In genomic region chr9:67024889-67025692, GRCm38 (mm10) we compare ENCODE assay signal across 10 mouse cellular contexts. TPM values are rescaled to one million over a fixed set of nuclear protein-coding genes. Genes with fewer than 3 reads are reported as not detected.
DNase-seq lines count a peak whose midpoint lies in the region; ATAC-seq and TF ChIP-seq lines count a peak whose summit lies in the region.
"Had no signal": no experiment of that assay in that cellular context is flagged by ENCODE, and none has a peak within 500 bp of the region (broad histone marks: within the 10 kb centered on the region; RNA-seq: fewer than 3 reads in every experiment).

No protein-coding gene starts in this region.

- H3K4me2 ChIP-seq in heart, embryonic 13.5 days: peak overlapping the region; percentile 19; the same call in 1 of the 2 replicates
- H3K4me2 ChIP-seq in kidney, embryonic 16.5 days (replicated peaks; ENCODE audit: low read depth, low read length): no peak overlapping the region
- H3K4me2 ChIP-seq: neural tube, embryonic 13.5 days had no signal

- H3K36me3 ChIP-seq in G1E (replicated peaks): peaks cover 90% of the 10 kb centered on the region
- H3K36me3 ChIP-seq in heart, embryonic 13.5 days: peaks cover 92% of the 10 kb centered on the region
- peaks cover 97% of the 10 kb centered on the region for H3K36me3 ChIP-seq in megakaryocyte, embryonic 14.5 days (replicated peaks; ENCODE audit: low read length)
- H3K36me3 ChIP-seq in kidney, embryonic 16.5 days (ENCODE audit: insufficient read depth, low read length): peaks cover 68% of the 10 kb centered on the region

- no peaks in the 10 kb centered on the region for H3K27me3 ChIP-seq in G1E (ENCODE audit: insufficient read depth, low read length)
- no peaks in the 10 kb centered on the region for H3K27me3 ChIP-seq in heart, embryonic 13.5 days (replicated peaks)
- H3K27me3 ChIP-seq in megakaryocyte, embryonic 14.5 days (replicated peaks): no peaks in the 10 kb centered on the region
- H3K27me3 ChIP-seq in kidney, embryonic 16.5 days (ENCODE audit: insufficient read depth, low read length): no peaks in the 10 kb centered on the region
- H3K27me3 ChIP-seq: neural tube, embryonic 13.5 days had no signal

- TF ChIP-seq CTCF in G1E (IDR thresholded peaks at IDR 0.05; ENCODE audit: low read depth, low read length): no peak

- H3K4me3 ChIP-seq in G1E (ENCODE audit: low read depth, low read length): peak overlapping the region; percentile 58; the same call in 1 of the 2 replicates
- H3K4me3 ChIP-seq in heart, embryonic 13.5 days: no peak overlapping the region
- H3K4me3 ChIP-seq in megakaryocyte, embryonic 14.5 days (replicated peaks): peak overlapping the region; percentile 79
- no peak overlapping the region for H3K4me3 ChIP-seq in kidney, embryonic 16.5 days (ENCODE audit: low read length)
- H3K4me3 ChIP-seq: left cerebral cortex, adult 2 months; neural tube, embryonic 13.5 days had no signal

- H3K9me3 ChIP-seq in G1E (replicated peaks): no peaks in the 10 kb centered on the region
- H3K9me3 ChIP-seq in heart, embryonic 13.5 days: no peaks in the 10 kb centered on the region
- no peaks in the 10 kb centered on the region for H3K9me3 ChIP-seq in megakaryocyte, embryonic 14.5 days
- no peaks in the 10 kb centered on the region for H3K9me3 ChIP-seq in kidney, embryonic 16.5 days (ENCODE audit: low read length)
- H3K9me3 ChIP-seq: neural tube, embryonic 13.5 days had no signal

- H3K9ac ChIP-seq in heart, embryonic 13.5 days: no peak overlapping the region
- H3K9ac ChIP-seq in kidney, embryonic 16.5 days (replicated peaks; ENCODE audit: low read length): no peak overlapping the region
- H3K9ac ChIP-seq: neural tube, embryonic 13.5 days had no signal

- H3K4me1 ChIP-seq in G1E (ENCODE audit: insufficient read depth, low read depth, low read length): peaks cover 60% of the 10 kb centered on the region
- H3K4me1 ChIP-seq in heart, embryonic 13.5 days: peaks cover 73% of the 10 kb centered on the region
- H3K4me1 ChIP-seq in megakaryocyte, embryonic 14.5 days: peaks cover 95% of the 10 kb centered on the region
- no peaks in the 10 kb centered on the region for H3K4me1 ChIP-seq in kidney, embryonic 16.5 days (ENCODE audit: insufficient read depth, low read length)

- DNase-seq in G1E (ENCODE audit: low spot score): peak; percentile 76
- peak; percentile 75 for DNase-seq in adrenal gland, adult 8-10 months
- no peak for DNase-seq in B cell, adult 2 months

- WGBS in heart, embryonic 13.5 days: 25% methylated on average over 17 of the region's 17 CpGs
- 79% methylated on average over 17 of the region's 17 CpGs for WGBS in kidney, embryonic 16.5 days

- H3K27ac ChIP-seq in heart, embryonic 13.5 days (replicated peaks): peak overlapping the region; percentile 66
- H3K27ac ChIP-seq in kidney, embryonic 16.5 days (ENCODE audit: low read length): no peak overlapping the region
- H3K27ac ChIP-seq: left cerebral cortex, adult 2 months; neural tube, embryonic 13.5 days had no signal

- ATAC-seq in G1E (ENCODE audit: extremely low read depth, insufficient number of reproducible peaks, low FRiP score, poor library complexity, severe bottlenecking): peak; percentile 94
- peak; percentile 28; the same call in 1 of the 2 replicates for ATAC-seq in heart, embryonic 13.5 days (ENCODE audit: extremely low read depth, insufficient number of reproducible peaks, low FRiP score, low TSS enrichment)
- ATAC-seq in granulocyte monocyte progenitor cell, adult 5-6 weeks (replicated peaks; ENCODE audit: poor library complexity, severe bottlenecking): no peak; the same call in 1 of the 2 replicates
- ATAC-seq in kidney, embryonic 16.5 days (ENCODE audit: low FRiP score, low TSS enrichment): no peak; the same call in 1 of the 2 replicates
- ATAC-seq: forebrain, embryonic 16.5 days had no signal

RNA-seq across cellular contexts. Expression of gene Tpm1, which starts 24.1 kb away (rescaled TPM):
- total RNA-seq in G1E (2014; fragmentation: Nextera tagmentation) (182 and 191 TPM in 2 replicates), G1E (2017) (168 and 171 TPM in 2 replicates)
- polyA plus RNA-seq in G1E (2012): 69.7 and 98.8 TPM in 2 replicates
- total RNA-seq in adrenal gland, adult 8-10 months (2022): 100 to 1,000 TPM; 153 to 277 (median 212) TPM
- 3,954 and 4,354 TPM in 2 replicates for polyA plus RNA-seq in heart, embryonic 13.5 days (2015; fragmentation: Nextera tagmentation; extraction: Ambion mirVana)
- polyA plus RNA-seq in megakaryocyte, embryonic 14.5 days (2012; ENCODE audit: insufficient read depth, low replicate concordance): 27.0 and 240 TPM in 2 replicates
- 25.8 and 42.1 TPM in 2 replicates for total RNA-seq in granulocyte monocyte progenitor cell, adult 5-6 weeks (2014; fragmentation: Nextera tagmentation)
- total RNA-seq in granulocyte monocyte progenitor cell, adult 5-6 weeks (2017): 54.2 and 57.0 TPM in 2 replicates
- polyA plus RNA-seq in kidney, embryonic 16.5 days (2015; fragmentation: Nextera tagmentation; extraction: Ambion mirVana): 578 and 635 TPM in 2 replicates

RNA-seq across cellular contexts. Expression of gene Lactb, which starts 49.8 kb away (rescaled TPM):
- total RNA-seq in G1E (2014; fragmentation: Nextera tagmentation) (10.9 and 14.2 TPM in 2 replicates), G1E (2017) (13.4 and 16.4 TPM in 2 replicates)
- polyA plus RNA-seq in G1E (2012): 4.7 and 7.6 TPM in 2 replicates
- total RNA-seq in adrenal gland, adult 8-10 months (2022): 10 to 100 TPM; 15.8 to 19.2 (median 17.8) TPM
- 6.2 and 7.0 TPM in 2 replicates for polyA plus RNA-seq in heart, embryonic 13.5 days (2015; fragmentation: Nextera tagmentation; extraction: Ambion mirVana)
- 8.5 TPM in 2 replicates for polyA plus RNA-seq in megakaryocyte, embryonic 14.5 days (2012; ENCODE audit: insufficient read depth, low replicate concordance)
- total RNA-seq in granulocyte monocyte progenitor cell, adult 5-6 weeks (2014; fragmentation: Nextera tagmentation): 22.4 and 29.4 TPM in 2 replicates
- total RNA-seq in granulocyte monocyte progenitor cell, adult 5-6 weeks (2017): 31.9 and 38.7 TPM in 2 replicates
- polyA plus RNA-seq in kidney, embryonic 16.5 days (2015; fragmentation: Nextera tagmentation; extraction: Ambion mirVana): 16.0 and 17.7 TPM in 2 replicates

Comparison
In these comparisons a context has a peak if more than half of its experiments do, and no peak if none do; other contexts are left out.
1. ATAC-seq: peak in G1E (single experiment) and heart, embryonic 13.5 days (single experiment); none in granulocyte monocyte progenitor cell, adult 5-6 weeks (single experiment) and kidney, embryonic 16.5 days (single experiment).
2. DNase-seq: peak in G1E (single experiment) and adrenal gland, adult 8-10 months (single experiment); none in B cell, adult 2 months (0 of 2).
3. H3K4me3 ChIP-seq: peak in G1E (single experiment) and megakaryocyte, embryonic 14.5 days (single experiment); none in heart, embryonic 13.5 days (single experiment) and kidney, embryonic 16.5 days (single experiment).